Mouse (Mus musculus): ENCODE measurements around the gene Pik3r1.

DNA sequence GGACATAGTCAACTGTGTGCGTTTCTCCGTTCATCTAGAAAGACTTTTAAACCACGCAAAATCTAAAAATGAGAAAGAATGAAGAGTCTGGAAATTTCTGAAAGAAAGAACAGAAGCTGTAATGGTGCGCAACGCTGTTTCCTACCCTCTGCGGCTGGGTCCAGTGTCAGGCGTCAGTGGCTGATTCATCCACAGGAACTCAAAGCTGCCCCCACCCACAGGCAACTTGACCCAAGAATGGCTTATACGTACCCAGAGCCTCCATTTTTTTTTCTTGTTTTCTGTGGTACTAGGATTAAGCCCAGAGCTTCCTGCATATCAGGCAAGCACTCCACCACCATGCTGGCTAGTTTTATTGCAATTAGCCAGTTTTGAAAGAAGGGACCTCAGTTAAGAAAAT lies 37.7 kb downstream of the Pik3r1 start:
- TF ChIP-seq CTCF (IDR thresholded peaks at IDR 0.05; ENCODE audit: borderline replicate concordance, control insufficient read depth, extremely low read depth, insufficient read depth, low read length, poor library complexity) (no peak), POLR2A (IDR thresholded peaks at IDR 0.05; ENCODE audit: control insufficient read depth, extremely low read depth, insufficient read depth, low read length, poor library complexity) (no peak)

Data from thymus, adult 2 months (tissue).